ENCODE assay signal across 8 mouse cellular contexts in genomic region chr4:114907951-114908828, GRCm38 (mm10). TPM values are rescaled to one million over a fixed set of nuclear protein-coding genes. Genes with fewer than 3 reads are reported as not detected.
DNase-seq lines count a peak whose midpoint lies in the region; ATAC-seq and TF ChIP-seq lines count a peak whose summit lies in the region.

No protein-coding gene starts in this region.

- peak overlapping the region; percentile 41; the same call in 1 of the 2 replicates for H3K9ac ChIP-seq in heart, postnatal 0 days (replicated peaks; ENCODE audit: low read depth, low read length)
- peak overlapping the region; percentile 47 for H3K9ac ChIP-seq in limb, embryonic 15.5 days
- peak overlapping the region; percentile 45; the same call in 1 of the 2 replicates for H3K9ac ChIP-seq in neural tube, embryonic 12.5 days

- 1% methylated on average over 97 of the region's 103 CpGs for WGBS in heart, postnatal 0 days
- WGBS in limb, embryonic 15.5 days, result under 1% methylated on average over 99 of the region's 103 CpGs
- WGBS in neural tube, embryonic 12.5 days, result under 1% methylated on average over 102 of the region's 103 CpGs

- no peaks in the 10 kb centered on the region for H3K4me1 ChIP-seq in heart, postnatal 0 days (ENCODE audit: control insufficient read depth, insufficient read depth)
- H3K4me1 ChIP-seq in limb, embryonic 15.5 days, result peaks cover 25% of the 10 kb centered on the region
- peaks cover 18% of the 10 kb centered on the region for H3K4me1 ChIP-seq in neural tube, embryonic 12.5 days

- peak; percentile 32 for DNase-seq in right cerebral cortex, postnatal 4 days
- no peak for DNase-seq in right cerebral cortex, postnatal 36 days (ENCODE audit: low spot score in 2 of 2)
- peak; percentile 63 for DNase-seq in embryo, embryonic 9.5 days (ENCODE audit: extremely low spot score)
- DNase-seq in heart, postnatal 0 days (ENCODE audit: low spot score), result no peak
- DNase-seq in urinary bladder, postnatal 25 days (ENCODE audit: low spot score), result peak; percentile 20
- DNase-seq in frontal cortex, adult 2 months (ENCODE audit: extremely low spot score in 1 of 2, low spot score in 1 of 2), result no peak

- peak overlapping the region; percentile 89 for H3K4me2 ChIP-seq in heart, postnatal 0 days (ENCODE audit: low read depth, low read length)
- H3K4me2 ChIP-seq in limb, embryonic 15.5 days, result peak overlapping the region; percentile 89
- peak overlapping the region; percentile 72 for H3K4me2 ChIP-seq in neural tube, embryonic 12.5 days (replicated peaks)

- ATAC-seq in heart, postnatal 0 days (ENCODE audit: insufficient read depth, low read depth), result peak; percentile 39
- no peak for ATAC-seq in limb, embryonic 15.5 days (ENCODE audit: insufficient number of reproducible peaks, low FRiP score, low TSS enrichment, low read depth)
- ATAC-seq in neural tube, embryonic 12.5 days (ENCODE audit: low FRiP score, low read depth), result peak; percentile 5; the same call in 1 of the 2 replicates

- H3K27me3 ChIP-seq in heart, postnatal 0 days (ENCODE audit: control insufficient read depth, insufficient read depth, low read length), result peaks cover 97% of the 10 kb centered on the region
- peaks cover 97% of the 10 kb centered on the region for H3K27me3 ChIP-seq in limb, embryonic 15.5 days
- peaks cover 96% of the 10 kb centered on the region for H3K27me3 ChIP-seq in neural tube, embryonic 12.5 days (replicated peaks)

- TF ChIP-seq CTCF in heart, postnatal 0 days (IDR thresholded peaks at IDR 0.05; ENCODE audit: low read depth), result no peak

- H3K9me3 ChIP-seq in heart, postnatal 0 days (replicated peaks; ENCODE audit: control insufficient read depth, low read length), result peaks cover 4% of the 10 kb centered on the region; the same call in 1 of the 2 replicates
- no peaks in the 10 kb centered on the region for H3K9me3 ChIP-seq in limb, embryonic 15.5 days
- no peaks in the 10 kb centered on the region for H3K9me3 ChIP-seq in neural tube, embryonic 12.5 days

- no peak for TF ChIP-seq EP300 in heart, postnatal 0 days (IDR thresholded peaks at IDR 0.05; ENCODE audit: low read depth)

- H3K27ac ChIP-seq in heart, postnatal 0 days (ENCODE audit: low read depth), result no peak overlapping the region
- peak overlapping the region; percentile 72 for H3K27ac ChIP-seq in limb, embryonic 15.5 days
- H3K27ac ChIP-seq in neural tube, embryonic 12.5 days, result no peak overlapping the region

- H3K4me3 ChIP-seq in heart, postnatal 0 days (ENCODE audit: low read depth, low read length), result peak overlapping the region; percentile 65
- peak overlapping the region; percentile 57 for H3K4me3 ChIP-seq in limb, embryonic 15.5 days
- H3K4me3 ChIP-seq in neural tube, embryonic 12.5 days, result peak overlapping the region; percentile 43

- no peaks in the 10 kb centered on the region for H3K36me3 ChIP-seq in heart, postnatal 0 days (replicated peaks; ENCODE audit: control insufficient read depth, insufficient read depth, low read length)
- no peaks in the 10 kb centered on the region for H3K36me3 ChIP-seq in limb, embryonic 15.5 days
- no peaks in the 10 kb centered on the region for H3K36me3 ChIP-seq in neural tube, embryonic 12.5 days

RNA-seq across cellular contexts. Expression of gene Foxd2, which starts 0.5 kb away (rescaled TPM):
- not detected in 2 replicates for total RNA-seq in heart, postnatal 0 days (2014; rRNA removed; ENCODE audit: low replicate concordance)
- polyA plus RNA-seq in heart, postnatal 0 days (2015; fragmentation: Nextera tagmentation; extraction: Ambion mirVana), result 0.04 and 0.08 TPM in 2 replicates
- 0.60 and 0.96 TPM in 2 replicates for polyA plus RNA-seq in limb, embryonic 15.5 days (2015; fragmentation: Nextera tagmentation; extraction: Ambion mirVana)
- 2.2 and 2.5 TPM in 2 replicates for polyA plus RNA-seq in neural tube, embryonic 12.5 days (2016; fragmentation: Nextera tagmentation; extraction: Ambion mirVana)
- polyA plus RNA-seq in frontal cortex, adult 2 months (2012; rRNA removed), result 0.25 and 0.32 TPM in 2 replicates

RNA-seq across cellular contexts. Expression of gene Foxe3, which starts 17.6 kb away (rescaled TPM):
- not detected in 2 replicates for total RNA-seq in heart, postnatal 0 days (2014; rRNA removed; ENCODE audit: low replicate concordance)
- not detected in 2 replicates for polyA plus RNA-seq in heart, postnatal 0 days (2015; fragmentation: Nextera tagmentation; extraction: Ambion mirVana)
- polyA plus RNA-seq in limb, embryonic 15.5 days (2015; fragmentation: Nextera tagmentation; extraction: Ambion mirVana), result not detected in 2 replicates
- polyA plus RNA-seq in neural tube, embryonic 12.5 days (2016; fragmentation: Nextera tagmentation; extraction: Ambion mirVana), result not detected in 2 replicates
- 0.18 and 0.29 TPM in 2 replicates for polyA plus RNA-seq in frontal cortex, adult 2 months (2012; rRNA removed)

Comparison
In these comparisons a context has a peak if more than half of its experiments do, and no peak if none do; other contexts are left out.
1. DNase-seq: peak in right cerebral cortex, postnatal 4 days (single experiment), embryo, embryonic 9.5 days (single experiment) and urinary bladder, postnatal 25 days (single experiment); none in right cerebral cortex, postnatal 36 days (0 of 2), heart, postnatal 0 days (single experiment) and frontal cortex, adult 2 months (0 of 2).
2. Peak in every context shown above with its lines, with median percentiles within 50 percentile points of each other: H3K4me2 ChIP-seq, H3K4me3 ChIP-seq and H3K9ac ChIP-seq.